Mouse (Mus musculus): Measurements from ENCODE around the gene Cyp2d26. TPM values are rescaled to one million over a fixed set of nuclear protein-coding genes. Genes with fewer than 3 reads are reported as not detected.

The Cyp2d26 gene
- polyA plus RNA-seq, 1 experiment from 2014 or later = not detected

GRCm38 (mm10) chr15:82810556-82810955, 16.5 kb upstream of the Cyp2d26 start:
- Histone ChIP-seq H3K4me3 (ENCODE audit: low read depth, low read length) (no peak overlapping the region), H3K4me1 (ENCODE audit: control insufficient read depth, insufficient read depth, low read length) (no peaks in the 10 kb centered on the region), H3K4me2 (no peak overlapping the region), H3K27me3 (ENCODE audit: control insufficient read depth, insufficient read depth, low read length) (no peaks in the 10 kb centered on the region), H3K27ac (ENCODE audit: low read depth, low read length) (no peak overlapping the region), H3K9me3 (ENCODE audit: control insufficient read depth, low read length) (no peaks in the 10 kb centered on the region), H3K36me3 (ENCODE audit: control insufficient read depth, insufficient read depth, low read length) (no peaks in the 10 kb centered on the region; the same call in 1 of the 2 replicates), H3K9ac (ENCODE audit: low read length) (no peak overlapping the region)
- ATAC-seq (ENCODE audit: low FRiP score) = no peak
- 90% methylated on average over 1 of the region's 1 CpGs for WGBS
- no peak for DNase-seq (ENCODE audit: low spot score, missing footprints)

DNA sequence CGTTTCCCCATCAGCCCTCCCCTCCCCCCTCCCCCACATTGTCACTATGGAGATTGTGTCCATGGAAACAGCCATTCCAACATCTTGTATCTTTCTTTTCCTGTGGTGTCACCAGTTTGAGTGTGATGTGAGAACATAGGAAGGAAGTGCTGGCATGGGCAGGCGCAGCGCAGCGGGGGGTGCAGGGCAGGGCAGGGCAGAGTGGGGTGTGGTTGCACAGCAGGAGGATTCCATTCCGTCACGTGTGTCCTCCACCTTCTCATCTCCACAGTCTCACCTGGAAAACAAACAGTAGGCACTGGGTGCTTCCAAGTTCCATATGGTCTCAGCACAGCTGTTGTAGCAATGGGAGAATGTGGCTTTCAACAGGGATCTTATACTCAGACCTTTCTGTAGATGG, 15.4 kb upstream of the Cyp2d26 start:
- no peak for ATAC-seq (ENCODE audit: low FRiP score)
- WGBS = 69% methylated on average over 6 of the region's 6 CpGs
- H3K9ac ChIP-seq (ENCODE audit: low read length) = no peak overlapping the region
- H3K4me1 ChIP-seq (ENCODE audit: control insufficient read depth, insufficient read depth, low read length) = no peaks in the 10 kb centered on the region
- DNase-seq (ENCODE audit: low spot score, missing footprints) = no peak
- no peak overlapping the region for H3K4me3 ChIP-seq (ENCODE audit: low read depth, low read length)
- no peak overlapping the region for H3K27ac ChIP-seq (ENCODE audit: low read depth, low read length)
- no peaks in the 10 kb centered on the region for H3K27me3 ChIP-seq (ENCODE audit: control insufficient read depth, insufficient read depth, low read length)
- no peaks in the 10 kb centered on the region for H3K9me3 ChIP-seq (ENCODE audit: control insufficient read depth, low read length)
- H3K4me2 ChIP-seq = no peak overlapping the region
- no peaks in the 10 kb centered on the region; the same call in 1 of the 2 replicates for H3K36me3 ChIP-seq (ENCODE audit: control insufficient read depth, insufficient read depth, low read length)

DNA sequence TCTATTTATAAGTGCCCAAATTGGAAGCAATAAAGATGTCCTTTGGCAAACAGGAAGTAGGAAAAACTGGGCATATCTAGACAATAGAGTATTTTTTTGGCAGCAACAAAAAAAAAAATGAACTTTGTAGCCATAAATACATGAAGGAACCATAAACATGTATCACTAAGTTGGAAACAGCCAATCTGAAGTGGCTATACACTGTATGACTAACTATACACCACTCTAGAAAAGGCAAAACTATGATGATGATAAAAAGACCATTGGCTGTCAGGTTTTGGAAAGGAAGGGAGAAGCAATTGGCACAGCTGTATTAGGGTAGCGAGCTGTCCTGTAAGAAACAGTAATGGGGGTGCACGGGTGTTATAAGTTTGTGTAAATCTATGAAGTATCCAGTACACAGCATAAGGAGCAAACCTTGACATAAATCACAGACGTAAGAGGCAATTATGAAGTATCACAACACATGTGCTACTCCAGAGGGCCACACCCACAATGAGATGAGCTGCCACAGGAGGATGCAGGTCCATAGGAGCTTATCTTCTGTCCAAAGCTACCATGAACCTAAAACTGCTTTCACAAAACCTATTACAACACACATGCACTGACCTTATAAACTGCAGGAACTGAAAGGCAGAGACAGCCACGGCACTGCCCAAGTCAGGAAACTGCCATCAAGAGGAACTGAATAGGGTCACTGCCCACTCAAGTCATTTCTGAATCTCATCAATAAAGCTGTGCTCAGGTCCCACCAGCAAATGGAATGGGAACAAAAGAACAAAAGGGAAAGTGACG, 13.1 kb upstream of the Cyp2d26 start:
- no peak overlapping the region for H3K4me3 ChIP-seq (ENCODE audit: low read depth, low read length)
- ATAC-seq (ENCODE audit: low FRiP score) (no peak), DNase-seq (ENCODE audit: low spot score, missing footprints) (no peak)
- no peak overlapping the region for H3K9ac ChIP-seq (ENCODE audit: low read length)
- H3K4me2 ChIP-seq = no peak overlapping the region
- no peaks in the 10 kb centered on the region; the same call in 1 of the 2 replicates for H3K36me3 ChIP-seq (ENCODE audit: control insufficient read depth, insufficient read depth, low read length)
- no peak overlapping the region for H3K27ac ChIP-seq (ENCODE audit: low read depth, low read length)
- H3K9me3 ChIP-seq (ENCODE audit: control insufficient read depth, low read length) = no peaks in the 10 kb centered on the region
- H3K4me1 ChIP-seq (ENCODE audit: control insufficient read depth, insufficient read depth, low read length) = no peaks in the 10 kb centered on the region
- 80% methylated on average over 5 of the region's 5 CpGs for WGBS
- H3K27me3 ChIP-seq (ENCODE audit: control insufficient read depth, insufficient read depth, low read length) = no peaks in the 10 kb centered on the region

- Histone ChIP-seq H3K27me3 (ENCODE audit: control insufficient read depth, insufficient read depth, low read length) (no peaks in the 10 kb centered on the region), H3K9me3 (ENCODE audit: control insufficient read depth, low read length) (no peaks in the 10 kb centered on the region), H3K36me3 (ENCODE audit: control insufficient read depth, insufficient read depth, low read length) (no peaks in the 10 kb centered on the region), H3K4me3 (ENCODE audit: low read depth, low read length) (no peak overlapping the region), H3K9ac (ENCODE audit: low read length) (no peak overlapping the region), H3K4me2 (no peak overlapping the region), H3K4me1 (ENCODE audit: control insufficient read depth, insufficient read depth, low read length) (no peaks in the 10 kb centered on the region), H3K27ac (ENCODE audit: low read depth, low read length) (no peak overlapping the region)
- peak; percentile 99 for DNase-seq (ENCODE audit: low spot score, missing footprints)
- no peak for ATAC-seq (ENCODE audit: low FRiP score)
- 75% methylated on average over 5 of the region's 5 CpGs for WGBS
These were observed 10.9 kb upstream of the Cyp2d26 start for GRCm38 (mm10) chr15:82804708-82805639.

GRCm38 (mm10) chr15:82795936-82796440, 1.9 kb upstream of the Cyp2d26 start:
- H3K9me3 ChIP-seq (ENCODE audit: control insufficient read depth, low read length) = no peaks in the 10 kb centered on the region
- no peaks in the 10 kb centered on the region for H3K36me3 ChIP-seq (ENCODE audit: control insufficient read depth, insufficient read depth, low read length)
- 83% methylated on average over 3 of the region's 3 CpGs for WGBS
- H3K4me2 ChIP-seq = no peak overlapping the region
- no peaks in the 10 kb centered on the region for H3K27me3 ChIP-seq (ENCODE audit: control insufficient read depth, insufficient read depth, low read length)
- H3K4me1 ChIP-seq (ENCODE audit: control insufficient read depth, insufficient read depth, low read length) = no peaks in the 10 kb centered on the region
- H3K4me3 ChIP-seq (ENCODE audit: low read depth, low read length) = no peak overlapping the region
- ATAC-seq (ENCODE audit: low FRiP score) = no peak
- no peak for DNase-seq (ENCODE audit: low spot score, missing footprints)
- H3K9ac ChIP-seq (ENCODE audit: low read length) = no peak overlapping the region
- H3K27ac ChIP-seq (ENCODE audit: low read depth, low read length) = no peak overlapping the region

DNA sequence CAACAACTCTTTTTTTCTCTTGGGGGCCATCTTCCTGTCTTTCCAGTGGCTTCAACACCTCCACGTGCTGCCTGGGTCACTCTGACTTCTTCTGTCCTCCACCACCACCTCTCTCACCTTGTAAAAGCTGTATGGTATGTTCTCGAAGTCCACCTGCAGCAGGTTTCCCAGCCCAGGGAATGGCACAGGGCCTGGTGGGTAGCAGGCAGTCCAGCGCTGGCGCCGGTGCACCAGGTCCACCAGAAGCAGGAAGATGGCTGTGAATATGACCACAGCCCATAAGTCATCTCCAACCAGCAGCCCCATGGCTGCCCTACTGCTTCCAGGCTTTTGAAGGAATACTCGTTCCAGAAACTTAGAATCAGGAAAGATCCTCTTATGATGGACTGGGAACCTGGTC, 226 bp downstream of the Cyp2d26 start:
- 89% methylated on average over 6 of the region's 6 CpGs for WGBS
- no peaks in the 10 kb centered on the region for H3K36me3 ChIP-seq (ENCODE audit: control insufficient read depth, insufficient read depth, low read length)
- H3K9me3 ChIP-seq (ENCODE audit: control insufficient read depth, low read length) = no peaks in the 10 kb centered on the region
- no peak overlapping the region for H3K9ac ChIP-seq (ENCODE audit: low read length)
- no peaks in the 10 kb centered on the region for H3K4me1 ChIP-seq (ENCODE audit: control insufficient read depth, insufficient read depth, low read length)
- H3K27me3 ChIP-seq (ENCODE audit: control insufficient read depth, insufficient read depth, low read length) = no peaks in the 10 kb centered on the region
- H3K27ac ChIP-seq (ENCODE audit: low read depth, low read length) = no peak overlapping the region
- ATAC-seq (ENCODE audit: low FRiP score) = no peak
- no peak overlapping the region for H3K4me2 ChIP-seq
- no peak for DNase-seq (ENCODE audit: low spot score, missing footprints)
- H3K4me3 ChIP-seq (ENCODE audit: low read depth, low read length) = no peak overlapping the region

GRCm38 (mm10) chr15:82793454-82793853, 640 bp downstream of the Cyp2d26 start:
- WGBS = 65% methylated on average over 1 of the region's 1 CpGs
- Histone ChIP-seq H3K4me2 (no peak overlapping the region), H3K9ac (ENCODE audit: low read length) (no peak overlapping the region), H3K4me1 (ENCODE audit: control insufficient read depth, insufficient read depth, low read length) (no peaks in the 10 kb centered on the region), H3K27me3 (ENCODE audit: control insufficient read depth, insufficient read depth, low read length) (no peaks in the 10 kb centered on the region), H3K36me3 (ENCODE audit: control insufficient read depth, insufficient read depth, low read length) (no peaks in the 10 kb centered on the region), H3K9me3 (ENCODE audit: control insufficient read depth, low read length) (no peaks in the 10 kb centered on the region), H3K4me3 (ENCODE audit: low read depth, low read length) (no peak overlapping the region), H3K27ac (ENCODE audit: low read depth, low read length) (no peak overlapping the region)
- no peak for ATAC-seq (ENCODE audit: low FRiP score)
- DNase-seq (ENCODE audit: low spot score, missing footprints) = no peak

DNA sequence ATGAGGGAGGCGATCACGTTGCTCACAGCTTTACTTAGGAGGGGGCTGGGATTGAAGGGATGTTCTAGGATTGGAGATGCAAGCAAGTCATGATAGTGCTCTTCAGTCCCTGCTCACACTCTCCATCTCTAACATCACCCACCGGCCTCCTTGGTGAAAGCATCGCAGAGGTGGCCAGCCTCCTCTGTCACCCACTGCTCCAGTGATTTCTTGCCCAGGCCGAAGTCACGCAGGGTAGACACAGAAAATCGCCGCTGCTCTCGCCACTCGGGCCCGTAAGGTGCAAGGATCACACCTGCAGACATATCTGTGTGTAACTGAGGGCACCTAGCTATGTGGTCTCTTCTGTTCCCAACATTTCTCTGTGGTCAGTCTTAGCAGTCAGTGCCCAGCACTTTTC, 1.5 kb downstream of the Cyp2d26 start:
- Histone ChIP-seq H3K9me3 (ENCODE audit: control insufficient read depth, low read length) (no peaks in the 10 kb centered on the region), H3K4me1 (ENCODE audit: control insufficient read depth, insufficient read depth, low read length) (no peaks in the 10 kb centered on the region), H3K27me3 (ENCODE audit: control insufficient read depth, insufficient read depth, low read length) (no peaks in the 10 kb centered on the region), H3K27ac (ENCODE audit: low read depth, low read length) (no peak overlapping the region), H3K9ac (ENCODE audit: low read length) (no peak overlapping the region), H3K4me2 (no peak overlapping the region), H3K36me3 (ENCODE audit: control insufficient read depth, insufficient read depth, low read length) (no peaks in the 10 kb centered on the region), H3K4me3 (ENCODE audit: low read depth, low read length) (no peak overlapping the region)
- ATAC-seq (ENCODE audit: low FRiP score) = no peak
- no peak for DNase-seq (ENCODE audit: low spot score, missing footprints)
- 92% methylated on average over 11 of the region's 11 CpGs for WGBS

- ATAC-seq (ENCODE audit: low FRiP score) (no peak), DNase-seq (ENCODE audit: low spot score, missing footprints) (no peak)
- 62% methylated on average over 1 of the region's 1 CpGs for WGBS
- Histone ChIP-seq H3K27me3 (ENCODE audit: control insufficient read depth, insufficient read depth, low read length) (no peaks in the 10 kb centered on the region), H3K9me3 (ENCODE audit: control insufficient read depth, low read length) (no peaks in the 10 kb centered on the region), H3K4me1 (ENCODE audit: control insufficient read depth, insufficient read depth, low read length) (no peaks in the 10 kb centered on the region), H3K9ac (ENCODE audit: low read length) (no peak overlapping the region), H3K27ac (ENCODE audit: low read depth, low read length) (no peak overlapping the region), H3K36me3 (ENCODE audit: control insufficient read depth, insufficient read depth, low read length) (no peaks in the 10 kb centered on the region), H3K4me2 (no peak overlapping the region), H3K4me3 (ENCODE audit: low read depth, low read length) (no peak overlapping the region)
These were observed 9.5 kb downstream of the Cyp2d26 start for GRCm38 (mm10) chr15:82784581-82784980.

All from midbrain, embryonic 11.5 days (tissue).